Mouse (Mus musculus): ENCODE results near the gene Gpr4. TPM values are rescaled to one million over a fixed set of nuclear protein-coding genes. Genes with fewer than 3 reads are reported as not detected.

Gene Gpr4
- polyA plus RNA-seq, 1 experiment from 2014 or later, result 5.2 TPM

GRCm38 (mm10) chr7:19265928-19266822 is 53.8 kb downstream of the Gpr4 start:
- no peak overlapping the region for H3K27ac ChIP-seq
- H3K9me3 ChIP-seq (replicated peaks; ENCODE audit: low read length), result no peaks in the 10 kb centered on the region
- no peak overlapping the region for H3K4me2 ChIP-seq (ENCODE audit: low read length)
- 0 out of 2 replicates have a peak overlapping the region, but pooled peaks have one; percentile 18 for H3K9ac ChIP-seq (ENCODE audit: low read depth, low read length)
- H3K4me1 ChIP-seq (replicated peaks; ENCODE audit: insufficient read depth, low read length), result peaks cover 17% of the 10 kb centered on the region
- TF ChIP-seq CTCF (IDR thresholded peaks at IDR 0.05; ENCODE audit: low read depth), result no peak
- no peaks in the 10 kb centered on the region for H3K27me3 ChIP-seq (ENCODE audit: insufficient read depth, low read length)
- peaks cover 26% of the 10 kb centered on the region; the same call in 1 of the 2 replicates for H3K36me3 ChIP-seq (ENCODE audit: insufficient read depth, low read length)
- WGBS, result 61% methylated on average over 10 of the region's 10 CpGs
- no peak for ATAC-seq (replicated peaks; ENCODE audit: low FRiP score, low read depth)
- no peak overlapping the region for H3K4me3 ChIP-seq (replicated peaks; ENCODE audit: low read depth, low read length)
- DNase-seq (ENCODE audit: low spot score), result no peak

GRCm38 (mm10) chr7:19267051-19267450 is 54.7 kb downstream of the Gpr4 start:
- H3K9me3 ChIP-seq (replicated peaks; ENCODE audit: low read length), result no peaks in the 10 kb centered on the region
- H3K27ac ChIP-seq, result no peak overlapping the region
- no peaks in the 10 kb centered on the region for H3K27me3 ChIP-seq (ENCODE audit: insufficient read depth, low read length)
- H3K4me2 ChIP-seq (ENCODE audit: low read length), result no peak overlapping the region
- no peak for ATAC-seq (replicated peaks; ENCODE audit: low FRiP score, low read depth)
- H3K4me1 ChIP-seq (replicated peaks; ENCODE audit: insufficient read depth, low read length), result peaks cover 17% of the 10 kb centered on the region
- no peak overlapping the region for H3K4me3 ChIP-seq (replicated peaks; ENCODE audit: low read depth, low read length)
- 0 out of 2 replicates have a peak overlapping the region, but pooled peaks have one; percentile 37 for H3K9ac ChIP-seq (ENCODE audit: low read depth, low read length)
- no peak for TF ChIP-seq CTCF (IDR thresholded peaks at IDR 0.05; ENCODE audit: low read depth)
- H3K36me3 ChIP-seq (ENCODE audit: insufficient read depth, low read length), result peaks cover 19% of the 10 kb centered on the region; the same call in 1 of the 2 replicates
- 53% methylated on average over 10 of the region's 10 CpGs for WGBS
- no peak for DNase-seq (ENCODE audit: low spot score)

GRCm38 (mm10) chr7:19268993-19269681 is 56.8 kb downstream of the Gpr4 start:
- DNase-seq (ENCODE audit: low spot score), result peak; percentile 81

GRCm38 (mm10) chr7:19269721-19270441 is 57.5 kb downstream of the Gpr4 start:
- Histone ChIP-seq H3K36me3 (ENCODE audit: insufficient read depth, low read length) (0 out of 2 replicates have a peak, but pooled peaks cover 2% of the 10 kb centered on the region), H3K4me1 (replicated peaks; ENCODE audit: insufficient read depth, low read length) (peaks cover 19% of the 10 kb centered on the region), H3K4me3 (replicated peaks; ENCODE audit: low read depth, low read length) (peak overlapping the region; percentile 97), H3K27me3 (ENCODE audit: insufficient read depth, low read length) (no peaks in the 10 kb centered on the region), H3K9me3 (replicated peaks; ENCODE audit: low read length) (no peaks in the 10 kb centered on the region), H3K9ac (ENCODE audit: low read depth, low read length) (peak overlapping the region; percentile 88), H3K27ac (peak overlapping the region; percentile 92), H3K4me2 (ENCODE audit: low read length) (peak overlapping the region; percentile 98)
- peak; percentile 88 for DNase-seq (ENCODE audit: low spot score)
- WGBS, result under 1% methylated on average over 18 of the region's 19 CpGs
- peak; percentile 63 for ATAC-seq (replicated peaks; ENCODE audit: low FRiP score, low read depth)
- no peak for TF ChIP-seq CTCF (IDR thresholded peaks at IDR 0.05; ENCODE audit: low read depth)

More at GRCm38 (mm10) chr7:19268993-19269681, 56.8 kb downstream of the Gpr4 start:
- peaks cover 5% of the 10 kb centered on the region; the same call in 1 of the 2 replicates for H3K36me3 ChIP-seq (ENCODE audit: insufficient read depth, low read length)
- WGBS, result 14% methylated on average over 10 of the region's 10 CpGs
- H3K4me2 ChIP-seq (ENCODE audit: low read length), result peak overlapping the region; percentile 98
- H3K27me3 ChIP-seq (ENCODE audit: insufficient read depth, low read length), result no peaks in the 10 kb centered on the region
- peak overlapping the region; percentile 92 for H3K27ac ChIP-seq
- H3K9ac ChIP-seq (ENCODE audit: low read depth, low read length), result peak overlapping the region; percentile 88
- peak overlapping the region; percentile 97 for H3K4me3 ChIP-seq (replicated peaks; ENCODE audit: low read depth, low read length)
- peak; percentile 22; the same call in 1 of the 2 replicates for ATAC-seq (replicated peaks; ENCODE audit: low FRiP score, low read depth)
- H3K9me3 ChIP-seq (replicated peaks; ENCODE audit: low read length), result no peaks in the 10 kb centered on the region
- no peak for TF ChIP-seq CTCF (IDR thresholded peaks at IDR 0.05; ENCODE audit: low read depth)
- peaks cover 19% of the 10 kb centered on the region for H3K4me1 ChIP-seq (replicated peaks; ENCODE audit: insufficient read depth, low read length)

- H3K9ac ChIP-seq (ENCODE audit: low read depth, low read length), result peak overlapping the region; percentile 88
- peaks cover 19% of the 10 kb centered on the region for H3K4me1 ChIP-seq (replicated peaks; ENCODE audit: insufficient read depth, low read length)
- no peaks in the 10 kb centered on the region for H3K36me3 ChIP-seq (ENCODE audit: insufficient read depth, low read length)
- ATAC-seq (replicated peaks; ENCODE audit: low FRiP score, low read depth) (no peak), DNase-seq (ENCODE audit: low spot score) (peak; percentile 19)
- H3K4me3 ChIP-seq (replicated peaks; ENCODE audit: low read depth, low read length), result peak overlapping the region; percentile 97
- H3K9me3 ChIP-seq (replicated peaks; ENCODE audit: low read length), result no peaks in the 10 kb centered on the region
- H3K27ac ChIP-seq, result peak overlapping the region; percentile 92
- under 1% methylated on average over 20 of the region's 21 CpGs for WGBS
- peak overlapping the region; percentile 98 for H3K4me2 ChIP-seq (ENCODE audit: low read length)
- H3K27me3 ChIP-seq (ENCODE audit: insufficient read depth, low read length), result no peaks in the 10 kb centered on the region
- TF ChIP-seq CTCF (IDR thresholded peaks at IDR 0.05; ENCODE audit: low read depth), result no peak
These were observed 58.3 kb downstream of the Gpr4 start for GRCm38 (mm10) chr7:19270509-19271237.
